Mouse (Mus musculus): Measurements from ENCODE around the gene Olfr618. TPM values are rescaled to one million over a fixed set of nuclear protein-coding genes. Genes with fewer than 3 reads are reported as not detected.
"Not testable (repeated sequence)": the region's sequence is repeated elsewhere in the genome, so short reads cannot be mapped to it uniquely, and the experiment has no call there.

The Olfr618 gene
- not detected in 2 replicates for polyA plus RNA-seq (2015; fragmentation: Nextera tagmentation; extraction: Ambion mirVana)

DNA sequence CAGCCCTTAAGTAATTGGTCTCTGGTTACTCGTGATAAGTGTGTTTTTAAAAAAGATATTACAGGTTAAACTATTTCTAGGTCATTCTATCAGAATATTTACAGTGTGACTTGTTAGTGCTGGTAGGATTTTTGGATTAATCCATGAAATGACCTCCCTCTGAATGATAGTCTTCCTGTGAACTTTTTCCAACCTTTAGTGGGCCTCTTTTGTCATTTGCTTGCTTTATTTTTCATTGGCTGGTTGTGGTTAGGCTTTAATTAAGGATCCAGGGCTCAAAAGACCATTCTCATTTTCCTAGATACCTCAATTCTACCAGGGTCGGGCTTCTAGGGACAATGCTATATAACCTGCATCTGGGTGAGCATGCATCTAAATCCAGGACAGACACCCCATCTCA lies at the start of gene Olfr618:
TSS of gene Olfr618 (plus strand) at position 301 of the 400 bp plus-strand sequence.
- no peak within 1 kb of the TSS for H3K4me3 ChIP-seq (replicated peaks)
- H3K4me2 ChIP-seq (replicated peaks), result no peak within 1 kb of the TSS
- no peaks in the 10 kb centered on the region for H3K4me1 ChIP-seq (replicated peaks)
- no peak within 1 kb of the TSS for H3K9ac ChIP-seq (replicated peaks)
- ATAC-seq, result no peak
- no peaks in the 10 kb centered on the region for H3K27me3 ChIP-seq
- H3K9me3 ChIP-seq, result no peaks in the 10 kb centered on the region
- H3K36me3 ChIP-seq, result no peaks in the 10 kb centered on the region
- H3K27ac ChIP-seq, result no peak within 1 kb of the TSS
- WGBS, result 59% methylated on average over 2 of the region's 2 CpGs

DNA sequence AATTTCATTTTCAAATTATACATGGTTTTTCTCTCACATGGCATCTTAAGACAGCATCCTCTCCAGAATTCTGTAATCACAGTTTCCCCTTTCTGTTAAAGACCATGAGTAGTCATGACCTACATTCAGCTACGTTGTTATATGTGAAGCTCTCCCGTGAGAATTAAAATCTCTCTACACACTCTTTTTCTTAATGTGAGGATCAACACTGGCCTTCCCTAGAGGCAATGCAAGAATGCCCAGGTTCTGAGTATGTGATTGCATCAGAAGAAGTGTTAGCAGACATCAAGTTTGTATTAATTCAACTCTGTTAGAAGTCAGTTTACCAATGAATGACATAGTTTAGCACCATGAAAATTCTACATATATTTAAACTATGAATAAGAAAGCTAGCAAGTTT lies 47.3 kb upstream of the Olfr618 start, which contains the start of gene Olfr612:
TSS of gene Olfr612 (minus strand) at position 101 of the 400 bp plus-strand sequence.
- 85% methylated on average over 2 of the region's 2 CpGs for WGBS
- not testable (repeated sequence) for H3K4me3 ChIP-seq (replicated peaks); H3K4me2 ChIP-seq (replicated peaks); H3K4me1 ChIP-seq (replicated peaks); H3K27me3 ChIP-seq; H3K36me3 ChIP-seq; ATAC-seq; H3K9ac ChIP-seq (replicated peaks); H3K27ac ChIP-seq; H3K9me3 ChIP-seq

DNA sequence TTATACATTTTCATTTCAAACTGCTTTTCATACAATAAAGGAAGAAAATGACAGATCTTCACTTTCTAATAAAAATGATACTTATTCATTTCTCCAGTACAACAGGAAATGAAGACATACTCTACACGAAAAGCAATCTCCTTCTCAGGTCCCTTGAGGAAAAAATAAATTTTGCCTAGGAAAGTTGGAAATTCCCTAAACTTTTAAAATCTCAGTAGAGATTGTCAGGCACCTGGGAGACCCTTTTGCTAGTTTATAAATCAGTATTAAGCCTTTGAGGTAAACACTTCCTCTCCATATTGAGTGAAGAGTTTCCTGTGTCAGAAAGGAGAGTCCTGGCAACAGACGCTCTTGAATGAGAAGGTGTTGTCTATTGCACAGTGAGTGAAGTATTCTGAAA lies 42.1 kb upstream of the Olfr618 start, which contains the start of gene Olfr613:
TSS of gene Olfr613 (plus strand) at position 301 of the 400 bp plus-strand sequence.
- no peaks in the 10 kb centered on the region for H3K4me1 ChIP-seq (replicated peaks)
- no peak within 1 kb of the TSS for H3K27ac ChIP-seq
- no peaks in the 10 kb centered on the region for H3K9me3 ChIP-seq
- H3K36me3 ChIP-seq, result no peaks in the 10 kb centered on the region
- H3K4me3 ChIP-seq (replicated peaks), result no peak within 1 kb of the TSS
- H3K9ac ChIP-seq (replicated peaks), result no peak within 1 kb of the TSS
- 94% methylated on average over 2 of the region's 2 CpGs for WGBS
- ATAC-seq, result no peak
- no peak within 1 kb of the TSS for H3K4me2 ChIP-seq (replicated peaks)
- no peaks in the 10 kb centered on the region for H3K27me3 ChIP-seq

DNA sequence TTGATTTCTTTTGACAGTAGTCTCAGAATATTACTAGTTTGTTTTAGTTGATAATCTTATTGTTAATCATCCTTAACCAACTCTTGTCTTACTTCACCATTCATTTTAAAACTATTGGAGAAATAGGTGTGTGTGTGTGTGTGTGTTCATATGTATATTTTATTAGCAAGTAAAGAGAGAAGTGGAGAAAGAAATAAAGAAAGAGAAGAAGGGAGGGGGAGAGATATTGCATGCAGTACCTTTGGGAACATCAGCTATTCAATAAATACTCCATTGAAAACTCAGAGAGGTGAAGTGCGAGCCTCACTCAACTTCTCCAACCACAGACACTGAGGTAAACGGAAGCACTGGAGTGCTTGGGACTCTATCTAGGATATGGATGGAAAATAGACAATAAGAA lies 34.1 kb upstream of the Olfr618 start, which contains the start of gene Olfr615:
TSS of gene Olfr615 (plus strand) at position 301 of the 400 bp plus-strand sequence.
- no peak within 1 kb of the TSS for H3K4me2 ChIP-seq (replicated peaks)
- H3K27ac ChIP-seq, result no peak within 1 kb of the TSS
- no peaks in the 10 kb centered on the region for H3K27me3 ChIP-seq
- no peaks in the 10 kb centered on the region for H3K4me1 ChIP-seq (replicated peaks)
- no peaks in the 10 kb centered on the region for H3K9me3 ChIP-seq
- no peaks in the 10 kb centered on the region for H3K36me3 ChIP-seq
- ATAC-seq, result no peak
- WGBS, result 89% methylated on average over 2 of the region's 2 CpGs
- no peak within 1 kb of the TSS for H3K4me3 ChIP-seq (replicated peaks)
- no peak within 1 kb of the TSS for H3K9ac ChIP-seq (replicated peaks)

DNA sequence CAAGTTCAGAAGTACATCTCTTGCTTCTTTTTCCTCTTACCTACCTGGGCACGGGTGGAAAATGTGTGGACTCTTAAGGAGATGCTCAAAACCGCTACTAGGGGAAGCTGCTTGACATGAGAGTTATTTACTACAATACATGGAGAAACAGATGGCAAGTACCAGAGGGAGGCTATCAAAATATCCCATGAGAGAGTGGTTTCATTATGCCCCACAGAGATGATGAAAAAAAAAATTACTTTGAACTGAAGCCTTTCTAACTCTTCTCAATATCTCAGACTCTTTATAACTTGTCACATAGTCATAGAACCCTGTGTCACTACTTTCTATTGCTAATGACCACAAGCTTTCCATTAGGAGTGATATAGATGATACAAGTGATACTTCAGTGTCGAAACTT lies 20.9 kb upstream of the Olfr618 start, which contains the start of gene Olfr616:
TSS of gene Olfr616 (minus strand) at position 101 of the 400 bp plus-strand sequence.
- WGBS, result 86% methylated on average over 3 of the region's 3 CpGs
- no peak within 1 kb of the TSS for H3K9ac ChIP-seq (replicated peaks)
- no peaks in the 10 kb centered on the region for H3K4me1 ChIP-seq (replicated peaks)
- no peak within 1 kb of the TSS for H3K27ac ChIP-seq
- no peaks in the 10 kb centered on the region for H3K9me3 ChIP-seq
- no peak within 1 kb of the TSS for H3K4me3 ChIP-seq (replicated peaks)
- no peak for ATAC-seq
- no peak within 1 kb of the TSS for H3K4me2 ChIP-seq (replicated peaks)
- no peaks in the 10 kb centered on the region for H3K27me3 ChIP-seq
- H3K36me3 ChIP-seq, result no peaks in the 10 kb centered on the region

DNA sequence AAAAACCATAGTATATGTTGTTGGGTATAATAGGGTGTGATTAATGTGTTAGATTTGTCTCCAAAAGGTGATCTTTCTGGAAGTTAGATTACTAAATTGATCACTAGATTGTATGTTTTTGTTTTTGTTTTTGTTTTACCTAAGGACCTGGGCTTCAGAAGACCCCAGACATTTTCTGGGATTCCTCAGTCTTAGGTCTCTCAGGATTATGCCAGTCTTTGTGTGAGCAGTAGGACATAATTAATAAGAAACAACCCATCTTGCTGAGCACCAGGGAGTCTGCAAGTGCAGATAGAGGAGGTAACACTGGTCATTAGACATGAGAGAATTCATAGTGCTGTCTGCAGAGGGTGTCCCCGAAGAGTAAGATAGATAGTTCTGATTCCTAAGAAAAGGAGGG lies 17.1 kb upstream of the Olfr618 start, which contains the start of gene Olfr617:
TSS of gene Olfr617 (plus strand) at position 301 of the 400 bp plus-strand sequence.
- Histone ChIP-seq H3K27me3 (no peaks in the 10 kb centered on the region), H3K4me3 (replicated peaks) (no peak within 1 kb of the TSS), H3K36me3 (no peaks in the 10 kb centered on the region), H3K4me2 (replicated peaks) (no peak within 1 kb of the TSS), H3K9ac (replicated peaks) (no peak within 1 kb of the TSS), H3K27ac (no peak within 1 kb of the TSS), H3K9me3 (no peaks in the 10 kb centered on the region), H3K4me1 (replicated peaks) (no peaks in the 10 kb centered on the region)
- 84% methylated on average over 1 of the region's 1 CpGs for WGBS
- ATAC-seq, result no peak

DNA sequence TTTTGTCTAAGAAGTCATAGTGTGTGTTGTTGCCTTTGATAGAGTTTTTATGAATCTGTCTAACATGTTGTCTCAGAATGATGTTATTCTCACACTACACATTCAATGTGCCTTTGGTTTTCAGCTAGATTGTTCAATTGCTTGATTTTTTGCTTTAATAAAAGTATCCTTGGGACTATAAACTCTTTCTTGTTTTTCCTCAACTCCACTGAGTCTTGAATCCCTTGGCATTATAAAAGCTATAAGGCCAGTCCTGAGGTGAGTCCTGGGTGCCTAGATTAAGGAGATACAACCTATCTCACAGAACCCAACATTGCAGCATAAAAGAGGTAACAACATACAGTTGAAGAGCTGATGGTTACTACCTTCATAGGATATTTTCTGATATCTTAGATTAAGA lies 10.4 kb downstream of the Olfr618 start, which contains the start of gene Olfr619:
TSS of gene Olfr619 (plus strand) at position 301 of the 400 bp plus-strand sequence.
- no peak within 1 kb of the TSS for H3K4me2 ChIP-seq (replicated peaks)
- no peak within 1 kb of the TSS for H3K27ac ChIP-seq
- no peaks in the 10 kb centered on the region for H3K9me3 ChIP-seq
- no peaks in the 10 kb centered on the region for H3K27me3 ChIP-seq
- H3K36me3 ChIP-seq, result no peaks in the 10 kb centered on the region
- H3K4me3 ChIP-seq (replicated peaks), result no peak within 1 kb of the TSS
- H3K4me1 ChIP-seq (replicated peaks), result no peaks in the 10 kb centered on the region
- H3K9ac ChIP-seq (replicated peaks), result no peak within 1 kb of the TSS
- ATAC-seq, result no peak

DNA sequence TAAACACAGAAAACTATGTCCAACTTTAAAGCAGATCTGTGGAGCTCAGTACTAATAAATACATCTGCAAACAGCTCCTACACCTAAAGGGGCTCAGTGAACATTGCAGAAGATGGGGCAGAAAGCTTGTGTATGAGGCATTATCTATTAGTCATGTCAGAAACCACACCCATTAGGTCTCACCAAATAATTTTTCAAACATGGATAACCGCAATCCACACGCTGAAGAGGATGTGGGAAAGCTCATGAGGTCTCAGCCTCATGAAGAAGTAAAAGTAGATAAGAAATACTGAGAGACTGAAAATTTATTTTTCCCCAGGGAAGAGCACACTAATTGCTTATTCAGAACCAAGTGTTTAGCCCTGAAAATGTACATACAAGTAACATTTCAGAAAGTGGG lies 17.5 kb downstream of the Olfr618 start:
- Histone ChIP-seq H3K9ac (replicated peaks) (no peak overlapping the region), H3K9me3 (no peaks in the 10 kb centered on the region), H3K27ac (no peak overlapping the region), H3K4me1 (replicated peaks) (no peaks in the 10 kb centered on the region), H3K4me3 (replicated peaks) (no peak overlapping the region), H3K27me3 (no peaks in the 10 kb centered on the region), H3K4me2 (replicated peaks) (no peak overlapping the region), H3K36me3 (no peaks in the 10 kb centered on the region)
- no peak for ATAC-seq
- WGBS, result 86% methylated on average over 2 of the region's 2 CpGs

DNA sequence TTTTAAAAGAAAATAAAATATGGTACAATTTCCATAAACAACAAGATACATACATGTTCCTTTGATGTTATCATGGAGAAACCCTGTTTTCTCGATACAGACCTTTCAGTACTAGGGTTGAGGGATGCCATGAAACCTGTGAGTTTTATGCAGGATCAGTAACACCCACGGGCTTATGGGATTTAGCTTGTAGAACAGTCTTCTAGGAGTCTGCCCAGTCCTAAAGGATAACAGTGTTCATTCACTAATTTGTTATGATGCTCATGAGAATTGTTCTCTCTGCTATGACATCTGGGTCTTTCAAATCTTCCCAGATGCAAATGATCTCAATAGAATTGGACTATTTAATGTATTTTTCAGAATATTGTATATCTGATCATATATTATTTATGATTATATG lies 22.5 kb downstream of the Olfr618 start, which contains the start of gene Olfr620:
TSS of gene Olfr620 (minus strand) at position 101 of the 400 bp plus-strand sequence.
- H3K4me2 ChIP-seq (replicated peaks), result no peak within 1 kb of the TSS
- no peaks in the 10 kb centered on the region for H3K27me3 ChIP-seq
- 78% methylated on average over 2 of the region's 2 CpGs for WGBS
- no peak within 1 kb of the TSS for H3K27ac ChIP-seq
- no peak for ATAC-seq
- no peaks in the 10 kb centered on the region for H3K36me3 ChIP-seq
- H3K4me3 ChIP-seq (replicated peaks), result no peak within 1 kb of the TSS
- H3K9me3 ChIP-seq, result no peaks in the 10 kb centered on the region
- H3K9ac ChIP-seq (replicated peaks), result no peak within 1 kb of the TSS
- no peaks in the 10 kb centered on the region for H3K4me1 ChIP-seq (replicated peaks)

DNA sequence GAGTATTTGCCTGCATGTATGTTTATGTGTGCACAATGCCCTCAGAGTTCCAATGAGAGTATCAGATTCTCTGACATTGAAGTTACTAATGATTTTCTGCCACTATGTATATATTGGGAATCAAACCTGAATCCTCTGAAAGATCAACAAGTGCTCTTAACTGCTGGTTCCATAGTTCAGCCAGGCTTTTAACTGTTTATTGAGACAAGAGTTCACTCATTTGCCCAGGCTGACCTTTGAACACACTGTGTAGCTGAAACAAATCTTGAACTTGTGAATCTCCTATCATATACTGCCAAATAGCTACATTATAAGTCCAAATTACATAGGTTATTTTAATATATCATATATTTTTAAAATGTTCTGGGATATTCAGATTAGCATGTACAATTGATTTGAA lies 46.9 kb downstream of the Olfr618 start:
- no peaks in the 10 kb centered on the region for H3K36me3 ChIP-seq
- H3K4me2 ChIP-seq (replicated peaks), result no peak overlapping the region
- ATAC-seq, result no peak
- H3K27me3 ChIP-seq, result no peaks in the 10 kb centered on the region
- H3K4me1 ChIP-seq (replicated peaks), result no peaks in the 10 kb centered on the region
- no peaks in the 10 kb centered on the region for H3K9me3 ChIP-seq
- H3K9ac ChIP-seq (replicated peaks), result no peak overlapping the region
- H3K4me3 ChIP-seq (replicated peaks), result no peak overlapping the region
- no peak overlapping the region for H3K27ac ChIP-seq

DNA sequence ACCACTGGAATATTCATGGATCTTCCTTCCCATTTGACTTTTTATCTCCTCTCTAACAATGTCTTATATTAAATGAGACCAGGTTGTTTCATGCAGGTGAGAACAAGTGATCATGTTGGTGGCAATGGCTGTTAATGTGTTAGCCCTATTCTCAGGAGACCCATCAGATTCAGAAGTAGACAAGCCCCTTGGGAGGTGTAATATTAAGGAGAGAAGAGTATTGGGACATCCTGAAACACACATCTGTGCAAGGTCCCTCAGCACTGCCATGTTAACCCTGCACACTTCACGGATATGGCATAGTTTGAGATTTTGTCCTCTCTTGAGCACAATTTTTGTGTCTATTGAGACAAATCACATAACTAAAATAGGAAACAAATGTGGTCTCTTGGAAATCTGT lies 52.7 kb downstream of the Olfr618 start, which contains the start of gene Olfr622:
TSS of gene Olfr622 (minus strand) at position 101 of the 400 bp plus-strand sequence.
- H3K27me3 ChIP-seq, result no peaks in the 10 kb centered on the region
- 70% methylated on average over 1 of the region's 1 CpGs for WGBS
- H3K36me3 ChIP-seq, result no peaks in the 10 kb centered on the region
- no peaks in the 10 kb centered on the region for H3K9me3 ChIP-seq
- no peaks in the 10 kb centered on the region for H3K4me1 ChIP-seq (replicated peaks)
- no peak for ATAC-seq
- H3K4me2 ChIP-seq (replicated peaks), result no peak within 1 kb of the TSS
- H3K27ac ChIP-seq, result no peak within 1 kb of the TSS
- H3K9ac ChIP-seq (replicated peaks), result no peak within 1 kb of the TSS
- H3K4me3 ChIP-seq (replicated peaks), result no peak within 1 kb of the TSS

DNA sequence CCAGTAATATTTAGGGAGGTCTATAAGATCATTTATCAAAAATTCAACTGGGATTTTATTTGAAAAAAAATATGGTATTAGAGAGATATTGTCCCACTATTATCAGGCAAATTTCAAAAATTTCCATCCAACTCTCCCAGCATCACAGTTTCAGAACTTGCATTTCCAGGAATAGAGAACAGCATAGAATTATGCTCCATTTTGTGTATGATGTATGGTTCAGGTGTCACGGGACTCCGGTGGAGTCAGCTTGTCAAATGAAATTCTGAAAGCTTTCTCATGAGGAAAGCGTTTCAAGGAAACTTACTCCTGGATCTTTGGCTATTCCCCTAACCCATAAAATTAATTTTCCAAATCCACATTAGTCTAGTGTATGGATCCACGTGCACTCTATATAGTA lies 54.2 kb downstream of the Olfr618 start:
- Histone ChIP-seq H3K27me3 (no peaks in the 10 kb centered on the region), H3K9me3 (no peaks in the 10 kb centered on the region), H3K36me3 (no peaks in the 10 kb centered on the region)

More for the DNA sequence above, 54.2 kb downstream of the Olfr618 start:
- Histone ChIP-seq H3K4me3 (replicated peaks) (no peak overlapping the region), H3K4me2 (replicated peaks) (no peak overlapping the region), H3K9ac (replicated peaks) (no peak overlapping the region), H3K4me1 (replicated peaks) (no peaks in the 10 kb centered on the region), H3K27ac (no peak overlapping the region)
- 88% methylated on average over 4 of the region's 4 CpGs for WGBS
- ATAC-seq, result no peak
